Mouse (Mus musculus) liver, postnatal 0 days (tissue): ENCODE data around the gene Rnf7.

ENCODE experiments used
- CTCF ChIP-seq: sonication (generic); IDR thresholded peaks from 2 replicates; pipeline ENCODE4 v1.5.1; 2016; ENCODE audit warnings: antibody characterized with exemption, low read depth
- EP300 ChIP-seq: IDR thresholded peaks from 2 replicates; pipeline ENCODE4 v1.6.1; 2016; ENCODE audit warnings: antibody characterized with exemption, low read depth, mild to moderate bottlenecking

DNA sequence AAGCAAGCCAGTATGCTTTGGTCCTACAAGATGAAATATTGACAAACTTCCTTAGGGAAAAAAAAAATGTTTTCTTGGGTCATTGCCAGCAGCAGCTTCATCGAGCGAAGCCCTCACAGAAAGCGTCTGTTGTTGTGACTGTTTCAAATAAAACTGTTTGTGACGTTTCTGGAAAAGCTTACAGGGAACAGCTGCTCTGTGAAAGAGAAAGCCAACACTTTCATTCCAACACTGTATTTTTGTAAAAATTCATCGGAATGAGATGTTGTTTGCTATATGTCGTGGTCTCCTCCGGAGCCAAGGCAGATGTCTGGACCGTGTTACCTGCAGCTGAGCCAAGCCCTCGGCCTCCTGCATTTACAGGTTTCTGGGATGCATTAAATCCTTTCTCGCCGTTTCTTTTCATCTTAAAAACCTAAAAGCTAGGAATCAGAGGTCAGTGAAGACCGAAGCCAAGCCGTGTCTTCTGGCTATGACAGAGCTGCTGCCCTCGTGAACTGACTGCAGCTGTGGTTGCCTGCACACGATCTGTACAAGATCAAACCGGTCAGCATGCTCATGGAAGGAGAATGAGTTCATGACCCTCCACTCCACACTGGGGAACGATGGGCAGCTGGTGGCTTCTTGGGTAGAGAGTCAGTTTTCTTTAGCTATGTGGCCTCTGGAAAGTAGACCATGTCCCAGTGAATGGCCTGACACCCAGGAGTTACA, 50.0 kb downstream of the Rnf7 start:
- no peak for TF ChIP-seq CTCF
- no peak for TF ChIP-seq EP300
